In genomic region chr3:136155555-136155954, GRCm38 (mm10) we compare ENCODE assay signal across 20 mouse cellular contexts.
"Had no signal": no experiment of that assay in that cellular context is flagged by ENCODE, and none has a peak within 500 bp of the region (broad histone marks: within the 10 kb centered on the region; RNA-seq: fewer than 3 reads in every experiment).

No protein-coding gene starts in this region.

- H3K4me2 ChIP-seq: liver, embryonic 15.5 days; lung, embryonic 15.5 days; midbrain, embryonic 12.5 days; neural tube, embryonic 13.5 days; neural tube, embryonic 15.5 days; stomach, embryonic 15.5 days had no signal

- H3K9me3 ChIP-seq: liver, embryonic 15.5 days; lung, embryonic 15.5 days; midbrain, embryonic 10.5 days; midbrain, embryonic 12.5 days; neural tube, embryonic 13.5 days; neural tube, embryonic 15.5 days; stomach, embryonic 15.5 days had no signal

- ATAC-seq: liver, postnatal 0 days; lung, postnatal 0 days; midbrain, embryonic 16.5 days had no signal

- H3K27me3 ChIP-seq: liver, embryonic 15.5 days; lung, embryonic 15.5 days; neural tube, embryonic 13.5 days; neural tube, embryonic 15.5 days; stomach, embryonic 15.5 days had no signal

- H3K4me1 ChIP-seq: liver, embryonic 15.5 days; lung, embryonic 15.5 days; midbrain, embryonic 12.5 days; neural tube, embryonic 13.5 days; neural tube, embryonic 15.5 days; stomach, embryonic 15.5 days had no signal

- H3K4me3 ChIP-seq: liver, embryonic 15.5 days; lung, embryonic 15.5 days; midbrain, embryonic 10.5 days; midbrain, embryonic 12.5 days; myocyte; neural tube, embryonic 13.5 days; neural tube, embryonic 15.5 days; stomach, embryonic 15.5 days had no signal

- H3K9ac ChIP-seq: liver, embryonic 15.5 days; liver, postnatal 0 days; lung, embryonic 15.5 days; midbrain, embryonic 12.5 days; neural tube, embryonic 13.5 days; neural tube, embryonic 15.5 days; stomach, embryonic 15.5 days had no signal

- H3K27ac ChIP-seq: liver, embryonic 15.5 days; lung, embryonic 15.5 days; midbrain, embryonic 10.5 days; midbrain, embryonic 12.5 days; neural tube, embryonic 13.5 days; neural tube, embryonic 15.5 days; stomach, embryonic 15.5 days; stomach, postnatal 0 days had no signal

- DNase-seq: liver, postnatal 0 days; lung, adult 2 months; lung, postnatal 14 days; lung, postnatal 36 days; midbrain, embryonic 14.5 days; retina, postnatal 1 day; right cerebral cortex, postnatal 14 days; thymus, adult 2 months; thymus, postnatal 36 days had no signal

- H3K36me3 ChIP-seq: liver, embryonic 15.5 days; lung, embryonic 15.5 days; midbrain, embryonic 10.5 days; midbrain, embryonic 12.5 days; neural tube, embryonic 13.5 days; neural tube, embryonic 15.5 days; stomach, embryonic 15.5 days had no signal
